ENCODE assay signal across 9 mouse cellular contexts in the genomic region with DNA sequence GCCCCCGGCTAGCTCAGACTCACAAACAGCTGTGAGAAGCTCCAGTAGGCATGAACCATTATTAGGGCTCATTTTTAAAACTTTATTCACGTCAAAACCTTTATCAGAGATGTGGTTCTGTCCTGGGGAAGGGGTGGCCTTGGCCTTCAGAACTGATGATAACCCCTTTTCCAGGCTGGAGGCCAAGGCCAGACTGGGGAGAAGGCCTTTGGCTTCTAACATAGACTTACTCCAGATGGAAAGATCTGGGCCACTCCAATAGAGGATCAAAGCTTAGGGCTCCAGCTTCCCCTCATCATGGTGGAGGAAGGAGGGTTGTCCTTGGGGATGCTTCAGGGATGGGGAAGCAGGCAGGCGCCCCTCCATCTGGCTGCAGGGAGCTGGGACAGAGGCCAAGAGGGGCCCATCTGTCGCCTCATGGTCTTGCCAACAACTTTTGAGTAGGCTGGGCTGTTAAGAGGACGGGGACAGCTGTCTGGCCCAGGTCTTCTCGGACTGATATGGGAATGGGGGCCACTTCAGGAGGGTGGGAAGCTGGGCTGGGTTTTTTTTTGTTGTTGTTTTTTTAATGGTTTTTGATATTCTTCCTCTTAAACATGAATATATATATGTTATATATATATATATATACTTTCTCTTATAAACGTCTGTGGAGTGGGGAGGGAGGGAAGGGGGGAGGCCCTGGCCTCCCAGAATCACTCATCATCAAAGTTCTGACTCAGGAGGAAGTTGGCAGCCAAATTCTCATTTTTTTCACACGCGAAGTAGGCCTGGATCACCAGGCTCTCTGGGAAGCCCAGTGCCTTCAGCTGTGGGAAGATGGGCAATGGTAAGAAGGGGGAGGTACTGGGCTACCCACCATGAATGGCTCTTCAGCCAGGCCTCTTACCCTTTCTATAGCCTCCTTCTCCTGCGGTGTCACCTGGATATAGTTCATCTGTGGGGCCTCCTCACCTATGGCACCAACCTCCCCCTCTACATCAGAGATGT. TPM values are rescaled to one million over a fixed set of nuclear protein-coding genes. Genes with fewer than 3 reads are reported as not detected.
DNase-seq lines count a peak whose midpoint lies in the region; ATAC-seq lines count a peak whose summit lies in the region.
"Had no signal": no experiment of that assay in that cellular context is flagged by ENCODE, and none has a peak within 500 bp of the region (broad histone marks: within the 10 kb centered on the region; RNA-seq: fewer than 3 reads in every experiment).

No protein-coding gene starts in this region.

- H3K9ac ChIP-seq in forebrain, embryonic 11.5 days (ENCODE audit: low read length) = no peak overlapping the region

- H3K36me3 ChIP-seq in forebrain, embryonic 11.5 days (ENCODE audit: control insufficient read depth, insufficient read depth, low read length) = peaks cover 13% of the 10 kb centered on the region; the same call in 1 of the 2 replicates

- H3K4me1 ChIP-seq in forebrain, embryonic 11.5 days (replicated peaks; ENCODE audit: control insufficient read depth, insufficient read depth, low read length) = peaks cover 10% of the 10 kb centered on the region; the same call in 1 of the 2 replicates

- no peaks in the 10 kb centered on the region for H3K27me3 ChIP-seq in forebrain, embryonic 11.5 days (ENCODE audit: control insufficient read depth, insufficient read depth, low read length)

- DNase-seq in kidney, postnatal 10 days = peak; percentile 71
- no peak for DNase-seq in kidney, adult 11 months
- peak; percentile 90 for DNase-seq in brain, adult 2 months (ENCODE audit: low read depth, low spot score)
- DNase-seq in forebrain, embryonic 11.5 days (ENCODE audit: low spot score) = no peak
- peak; percentile 76 for DNase-seq in layer of hippocampus, postnatal 25 days (ENCODE audit: extremely low spot score in 1 of 2, low spot score in 1 of 2)
- DNase-seq in right cerebral cortex, postnatal 10 days (ENCODE audit: low spot score in 2 of 2) = peak; percentile 87 to 93
- DNase-seq in embryo, embryonic 9.5 days (ENCODE audit: extremely low spot score) = no peak
- no peak for DNase-seq in urinary bladder, postnatal 25 days (ENCODE audit: low spot score)

- no peaks in the 10 kb centered on the region for H3K9me3 ChIP-seq in forebrain, embryonic 11.5 days (ENCODE audit: control insufficient read depth, low read length)

- H3K4me3 ChIP-seq in forebrain, embryonic 11.5 days (ENCODE audit: low read depth, low read length) = no peak overlapping the region

- peak overlapping the region; percentile 46; the same call in 1 of the 2 replicates for H3K27ac ChIP-seq in forebrain, embryonic 11.5 days (ENCODE audit: low read depth, low read length)
- H3K27ac ChIP-seq: kidney, postnatal 0 days had no signal

- H3K4me2 ChIP-seq in forebrain, embryonic 11.5 days (ENCODE audit: low read depth, low read length, severe bottlenecking) = no peak overlapping the region

- no peak for ATAC-seq in forebrain, embryonic 11.5 days (replicated peaks; ENCODE audit: low FRiP score)

- 86% methylated on average over 10 of the region's 10 CpGs for WGBS in forebrain, embryonic 11.5 days

RNA-seq across cellular contexts. Expression of a gene that starts 3.8 kb away (rescaled TPM):
- 41.0 and 44.3 TPM in 2 replicates for polyA plus RNA-seq in forebrain, embryonic 11.5 days (2014; fragmentation: Nextera tagmentation; extraction: Ambion mirVana)
- 10 to 100 TPM; 23.7 to 27.3 TPM for total RNA-seq in layer of hippocampus, postnatal 25 days (2021)

RNA-seq across cellular contexts. Expression of a gene that starts 5.3 kb away (rescaled TPM):
- 102 and 110 TPM in 2 replicates for polyA plus RNA-seq in forebrain, embryonic 11.5 days (2014; fragmentation: Nextera tagmentation; extraction: Ambion mirVana)
- total RNA-seq in layer of hippocampus, postnatal 25 days (2021) = 10 to 100 TPM; 67.0 to 69.7 TPM

RNA-seq across cellular contexts. Expression of a gene that starts 11.6 kb away (rescaled TPM):
- polyA plus RNA-seq in forebrain, embryonic 11.5 days (2014; fragmentation: Nextera tagmentation; extraction: Ambion mirVana) = 722 and 731 TPM in 2 replicates
- total RNA-seq in layer of hippocampus, postnatal 25 days (2021) = 100 to 1,000 TPM; 473 to 552 TPM

RNA-seq across cellular contexts. Expression of a gene that starts 12.5 kb away (rescaled TPM):
- polyA plus RNA-seq in forebrain, embryonic 11.5 days (2014; fragmentation: Nextera tagmentation; extraction: Ambion mirVana) = 5.5 and 6.4 TPM in 2 replicates
- total RNA-seq in layer of hippocampus, postnatal 25 days (2021) = 10 to 100 TPM in 1 of 2 experiments, 1 to 10 TPM in 1; 9.3 to 10.6 TPM

RNA-seq across cellular contexts. Expression of a gene that starts 21.6 kb away (rescaled TPM):
- polyA plus RNA-seq in forebrain, embryonic 11.5 days (2014; fragmentation: Nextera tagmentation; extraction: Ambion mirVana) = 112 and 120 TPM in 2 replicates
- total RNA-seq in layer of hippocampus, postnatal 25 days (2021) = 10 to 100 TPM; 52.4 to 53.3 TPM

Comparison
In these comparisons a context has a peak if more than half of its experiments do, and no peak if none do; other contexts are left out.
1. DNase-seq: peak in kidney, postnatal 10 days (single experiment), brain, adult 2 months (single experiment), layer of hippocampus, postnatal 25 days (2 of 2) and right cerebral cortex, postnatal 10 days (2 of 2); none in kidney, adult 11 months (single experiment), forebrain, embryonic 11.5 days (single experiment), embryo, embryonic 9.5 days (single experiment) and urinary bladder, postnatal 25 days (single experiment).